Mouse (Mus musculus) intestine, embryonic 14.5 days (tissue): ENCODE data around the gene Crhbp. TPM values are rescaled to one million over a fixed set of nuclear protein-coding genes. Genes with fewer than 3 reads are reported as not detected.

Source experiments
- ATAC-seq: fragments of 200-750 bp; cut with Nextera tagmentation; replicated peaks from 2 replicates; pipeline ENCODE4 v1.8.0; 2017; ENCODE audit warnings: low read depth, moderate number of reproducible peaks, moderate TSS enrichment, moderate library complexity; ENCODE audit not compliant: low FRiP score, low TSS enrichment
- DNase-seq: peaks from one replicate; pipeline ENCODE4 v3.0.0-alpha.2; 2018; ENCODE audit warnings: low spot score
- H3K27ac ChIP-seq: fragments of 300-500 bp; sonication (generic); 2 replicates; pipeline ENCODE4 v1.5.1; 2014; ENCODE audit warnings: low read depth, mild to moderate bottlenecking, control low read depth
- H3K27me3 ChIP-seq: fragments of 300-500 bp; sonication (generic); replicated peaks from 2 replicates; pipeline ENCODE4 v1.6.1; 2014; ENCODE audit warnings: low read length, control low read depth; ENCODE audit not compliant: control insufficient read depth, insufficient read depth
- H3K36me3 ChIP-seq: fragments of 300-500 bp; sonication (generic); 2 replicates; pipeline ENCODE4 v1.6.1; 2014; ENCODE audit warnings: low read length, control low read depth; ENCODE audit not compliant: control insufficient read depth, insufficient read depth
- H3K4me1 ChIP-seq: fragments of 300-500 bp; sonication (generic); replicated peaks from 2 replicates; pipeline ENCODE4 v1.6.1; 2014; ENCODE audit warnings: low read length, control low read depth, mixed read lengths; ENCODE audit not compliant: control insufficient read depth, insufficient read depth
- H3K4me2 ChIP-seq: fragments of 300-500 bp; sonication (generic); 2 replicates; pipeline ENCODE4 v1.6.1; 2014; ENCODE audit warnings: low read length
- H3K4me3 ChIP-seq: fragments of 300-500 bp; sonication (generic); 2 replicates; pipeline ENCODE4 v1.5.1; 2014; ENCODE audit warnings: low read depth, low read length, control low read depth, mixed read lengths
- H3K9ac ChIP-seq: fragments of 300-500 bp; sonication (generic); 2 replicates; pipeline ENCODE4 v1.6.1; 2014; ENCODE audit warnings: mild to moderate bottlenecking, low read length
- H3K9me3 ChIP-seq: fragments of 300-500 bp; sonication (generic); 2 replicates; pipeline ENCODE4 v1.6.1; 2016; ENCODE audit warnings: low read length, control low read depth; ENCODE audit not compliant: control insufficient read depth
- WGBS: fragments of 180-500 bp; shearing (Covaris S2); extraction: QIAGEN DNeasy Blood & Tissue Kit; methylation state at CpG from one replicate; pipeline ENCODE4 v1.1.7; 2014; 5-methylcytosine and 5-hydroxymethylcytosine counted together
- polyA plus RNA-seq: library from polyadenylated mRNA; unstranded; fragments of >200 nt; fragmentation: Nextera tagmentation; extraction: Ambion mirVana; gene quantifications from 2 replicates; pipeline ENCODE4 v1.2.1, GENCODE M21; 2014

Gene Crhbp
- polyA plus RNA-seq, 1 experiment from 2014 or later = 0.16 TPM

DNA sequence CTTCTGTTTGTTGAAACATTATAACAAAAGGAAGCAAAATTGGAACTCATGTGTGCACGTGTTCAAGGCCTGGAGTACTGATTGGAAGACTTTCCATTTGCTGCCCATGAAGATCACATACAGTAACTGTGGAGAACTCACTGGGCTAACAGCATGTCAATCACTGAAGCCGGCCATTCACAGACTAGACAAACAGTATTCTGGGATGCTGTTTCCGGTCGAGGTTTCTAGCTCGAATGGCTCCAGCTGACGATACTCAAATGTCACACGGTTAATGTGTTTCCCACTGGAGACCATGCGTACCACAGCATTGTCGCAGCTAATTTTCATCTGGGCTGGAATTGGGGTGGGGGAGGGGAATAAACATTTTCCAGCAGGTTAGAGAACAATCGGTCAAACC is 13.0 kb downstream of the Crhbp start:
- WGBS = 77% methylated on average over 10 of the region's 10 CpGs

DNA sequence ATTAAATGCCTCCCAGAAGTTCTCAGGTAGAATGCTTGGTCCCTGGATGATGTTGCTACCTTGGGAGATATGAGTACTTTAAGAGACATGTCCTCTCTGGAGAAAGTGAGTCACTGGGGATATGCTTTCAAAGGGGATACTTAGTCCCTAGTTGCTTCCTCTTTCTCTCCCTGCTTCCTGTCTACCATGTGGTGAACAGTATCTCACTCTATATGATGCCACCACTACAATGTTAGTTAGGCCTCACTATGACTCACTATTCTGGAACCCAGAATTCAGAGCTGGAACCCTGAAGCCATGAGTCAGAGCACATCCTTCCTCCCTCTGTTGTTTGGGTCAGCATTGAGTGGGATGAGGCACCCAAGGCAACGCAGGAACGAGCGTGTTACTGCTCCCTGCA is 17.2 kb downstream of the Crhbp start:
- no peak overlapping the region for H3K9ac ChIP-seq
- DNase-seq (no peak), ATAC-seq (no peak)
- no peaks in the 10 kb centered on the region for H3K36me3 ChIP-seq
- H3K4me3 ChIP-seq = no peak overlapping the region
- 86% methylated on average over 3 of the region's 3 CpGs for WGBS
- H3K27me3 ChIP-seq = no peaks in the 10 kb centered on the region
- no peaks in the 10 kb centered on the region for H3K9me3 ChIP-seq
- H3K4me2 ChIP-seq = no peak overlapping the region
- H3K27ac ChIP-seq = no peak overlapping the region
- no peaks in the 10 kb centered on the region for H3K4me1 ChIP-seq

More for the DNA sequence above, 13.0 kb downstream of the Crhbp start:
- Histone ChIP-seq H3K4me2 (no peak overlapping the region), H3K36me3 (no peaks in the 10 kb centered on the region), H3K9me3 (no peaks in the 10 kb centered on the region), H3K27me3 (no peaks in the 10 kb centered on the region), H3K9ac (no peak overlapping the region), H3K4me3 (no peak overlapping the region), H3K27ac (no peak overlapping the region), H3K4me1 (no peaks in the 10 kb centered on the region)
- no peak for DNase-seq
- ATAC-seq = no peak

DNA sequence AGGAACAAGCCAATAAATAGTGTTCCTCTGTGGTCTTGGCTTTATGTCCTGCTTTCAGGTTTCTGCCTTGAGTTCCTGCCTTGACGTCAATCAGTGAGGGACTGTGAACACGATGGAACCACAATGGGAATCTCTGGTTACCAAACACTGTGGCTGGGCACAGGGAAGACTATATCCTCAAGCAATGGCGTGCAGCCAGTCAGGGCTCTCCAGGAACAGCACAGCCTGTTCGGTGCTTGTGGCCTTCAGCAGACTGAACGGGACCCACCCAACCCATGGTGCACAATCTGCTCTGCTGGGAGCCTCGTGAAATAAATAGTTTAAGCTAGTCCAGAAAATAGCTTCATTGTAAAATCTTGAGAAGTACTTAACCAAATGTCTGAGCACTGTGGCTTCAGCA is 18.3 kb downstream of the Crhbp start:
- H3K9ac ChIP-seq = no peak overlapping the region
- no peaks in the 10 kb centered on the region for H3K9me3 ChIP-seq
- no peak overlapping the region for H3K4me2 ChIP-seq
- H3K27me3 ChIP-seq = no peaks in the 10 kb centered on the region
- 86% methylated on average over 6 of the region's 6 CpGs for WGBS
- ATAC-seq = no peak
- no peaks in the 10 kb centered on the region for H3K4me1 ChIP-seq
- no peaks in the 10 kb centered on the region for H3K36me3 ChIP-seq
- DNase-seq = no peak
- no peak overlapping the region for H3K27ac ChIP-seq
- no peak overlapping the region for H3K4me3 ChIP-seq

DNA sequence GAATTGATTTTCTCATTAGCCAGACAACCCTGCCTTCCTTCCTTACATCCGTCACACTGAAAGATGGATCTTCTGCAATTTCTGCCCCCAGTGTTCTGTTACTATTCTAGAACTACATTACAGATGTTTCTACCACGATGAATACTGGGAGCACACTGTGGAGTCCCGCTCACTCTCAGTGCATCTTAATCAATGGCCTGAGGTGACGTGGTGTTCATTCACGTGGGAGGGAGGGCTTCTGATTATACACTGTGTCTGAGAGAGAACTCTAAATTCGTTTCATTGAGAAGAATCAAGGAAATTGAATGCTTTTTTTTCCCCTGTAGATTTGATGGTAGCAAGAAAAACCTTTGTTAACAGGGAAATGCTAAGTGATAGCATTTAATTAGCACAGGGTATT is 19.2 kb downstream of the Crhbp start:
- Histone ChIP-seq H3K4me3 (no peak overlapping the region), H3K9me3 (no peaks in the 10 kb centered on the region), H3K36me3 (no peaks in the 10 kb centered on the region), H3K27ac (no peak overlapping the region), H3K27me3 (no peaks in the 10 kb centered on the region), H3K9ac (no peak overlapping the region), H3K4me2 (no peak overlapping the region), H3K4me1 (no peaks in the 10 kb centered on the region)
- ATAC-seq (no peak), DNase-seq (no peak)
- 60% methylated on average over 6 of the region's 6 CpGs for WGBS

DNA sequence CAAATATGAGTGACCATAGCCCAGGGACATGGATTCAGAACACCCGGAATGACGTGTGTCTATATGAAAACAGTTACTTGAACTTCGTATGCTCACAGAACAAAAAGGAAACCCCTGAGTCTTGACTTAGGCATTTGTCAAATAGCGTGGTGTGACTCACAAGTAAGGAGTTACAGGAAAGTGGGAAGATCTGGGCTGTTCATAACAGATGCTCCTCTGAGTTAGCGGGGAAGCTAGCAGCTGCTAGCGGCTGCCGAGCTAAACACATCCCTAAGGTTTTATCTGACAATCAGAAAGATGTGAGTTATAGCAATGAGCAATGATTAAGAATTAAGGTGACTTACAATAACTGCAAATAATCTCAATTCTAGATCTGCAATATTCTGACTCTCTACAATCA is 19.8 kb downstream of the Crhbp start:
- no peaks in the 10 kb centered on the region for H3K27me3 ChIP-seq
- no peak overlapping the region for H3K9ac ChIP-seq
- H3K9me3 ChIP-seq = no peaks in the 10 kb centered on the region
- no peaks in the 10 kb centered on the region for H3K36me3 ChIP-seq
- H3K4me2 ChIP-seq = no peak overlapping the region
- DNase-seq (no peak), ATAC-seq (no peak)
- 56% methylated on average over 7 of the region's 7 CpGs for WGBS
- H3K4me1 ChIP-seq = no peaks in the 10 kb centered on the region
- H3K27ac ChIP-seq = no peak overlapping the region
- no peak overlapping the region for H3K4me3 ChIP-seq

DNA sequence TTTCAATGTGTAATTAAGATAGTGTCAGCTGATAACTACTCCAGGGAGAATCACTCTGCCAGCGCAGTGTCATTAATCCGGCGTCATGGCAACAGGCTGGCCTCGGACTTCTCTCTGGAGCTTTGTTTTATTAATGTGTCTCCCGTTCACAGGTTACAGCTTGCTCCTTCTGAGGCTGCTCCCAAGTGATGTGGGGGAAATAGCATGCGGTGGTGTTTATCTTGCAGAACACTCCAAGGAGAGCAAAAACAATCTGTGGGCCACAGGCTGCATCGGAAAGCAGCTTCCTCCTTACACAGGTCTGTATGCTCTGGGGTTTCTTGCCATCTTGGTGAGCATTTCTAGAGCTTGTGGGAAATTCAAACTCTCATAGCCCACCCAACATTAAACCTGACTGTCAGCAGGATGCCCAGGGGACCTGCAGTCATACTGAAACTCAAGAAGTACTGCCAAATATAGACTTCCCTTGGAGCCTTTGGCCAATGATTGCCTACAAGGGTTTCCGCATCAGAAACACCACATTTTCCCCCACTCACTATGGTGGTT is 25.4 kb downstream of the Crhbp start:
- peak; percentile 53 for DNase-seq
- WGBS = 17% methylated on average over 8 of the region's 8 CpGs

DNA sequence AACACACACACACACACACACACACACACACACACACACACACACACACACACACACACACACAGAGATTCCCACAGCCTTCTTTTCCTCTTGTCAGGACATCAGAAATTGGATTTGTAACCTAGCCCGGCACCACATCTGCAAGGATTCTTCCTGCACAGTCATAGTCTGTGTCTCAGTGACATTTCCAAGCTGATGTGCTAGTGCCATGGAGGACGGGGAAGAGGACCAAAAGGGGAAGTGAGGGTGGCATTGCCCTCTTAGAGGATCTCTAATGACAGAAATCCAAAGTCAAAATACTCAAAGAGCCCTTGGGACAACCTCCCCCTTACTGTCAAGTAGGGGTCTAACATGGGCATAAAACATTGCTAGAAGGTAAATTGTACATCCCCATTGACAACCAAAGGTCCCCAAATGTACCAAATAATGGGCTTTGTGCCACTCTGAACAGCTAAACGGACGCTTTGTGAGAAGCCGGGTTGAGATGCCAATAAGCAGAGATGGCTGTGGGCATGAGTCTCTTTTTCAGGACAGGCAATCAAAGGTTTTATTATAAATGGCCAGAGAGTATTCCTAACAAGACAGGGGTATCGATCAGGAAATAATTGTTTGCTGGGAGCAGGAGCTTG is 26.0 kb downstream of the Crhbp start:
- Histone ChIP-seq H3K36me3 (no peaks in the 10 kb centered on the region), H3K9me3 (no peaks in the 10 kb centered on the region), H3K27ac (no peak overlapping the region), H3K4me3 (no peak overlapping the region), H3K9ac (no peak overlapping the region), H3K4me2 (no peak overlapping the region), H3K27me3 (no peaks in the 10 kb centered on the region), H3K4me1 (0 out of 2 replicates have a peak, but pooled peaks cover 6% of the 10 kb centered on the region)
- no peak for ATAC-seq
- no peak for DNase-seq
- WGBS = 49% methylated on average over 6 of the region's 6 CpGs

More for the DNA sequence above, 25.4 kb downstream of the Crhbp start:
- Histone ChIP-seq H3K4me1 (0 out of 2 replicates have a peak, but pooled peaks cover 6% of the 10 kb centered on the region), H3K36me3 (no peaks in the 10 kb centered on the region), H3K9ac (no peak overlapping the region), H3K27ac (no peak overlapping the region), H3K27me3 (no peaks in the 10 kb centered on the region), H3K4me2 (no peak overlapping the region), H3K4me3 (no peak overlapping the region), H3K9me3 (no peaks in the 10 kb centered on the region)
- no peak for ATAC-seq

DNA sequence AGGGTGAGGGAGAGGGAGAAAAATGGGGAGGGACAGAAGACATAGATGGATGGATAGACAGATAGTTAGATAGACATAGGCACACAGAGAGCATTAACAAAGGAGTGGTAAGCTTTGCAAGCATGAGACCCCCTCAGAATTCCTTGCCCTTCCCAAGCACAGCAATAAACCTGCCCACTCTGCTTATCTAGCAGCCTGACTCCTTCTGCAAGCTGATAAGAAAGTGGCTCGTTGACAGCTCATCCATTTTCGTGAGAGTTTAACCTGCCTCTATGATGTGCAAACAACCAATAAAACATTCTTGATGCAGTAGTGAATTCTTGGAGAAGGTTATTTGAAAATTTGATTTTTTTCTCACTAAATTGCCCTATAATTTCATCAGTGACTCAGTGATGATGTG is 32.5 kb downstream of the Crhbp start:
- Histone ChIP-seq H3K9ac (no peak overlapping the region), H3K4me3 (no peak overlapping the region), H3K4me1 (no peaks in the 10 kb centered on the region), H3K4me2 (no peak overlapping the region), H3K9me3 (no peaks in the 10 kb centered on the region), H3K36me3 (no peaks in the 10 kb centered on the region), H3K27ac (no peak overlapping the region), H3K27me3 (no peaks in the 10 kb centered on the region)
- ATAC-seq (0 out of 2 replicates have a peak, but pooled peaks have one; percentile 58), DNase-seq (no peak)
- WGBS = 14% methylated on average over 2 of the region's 2 CpGs

DNA sequence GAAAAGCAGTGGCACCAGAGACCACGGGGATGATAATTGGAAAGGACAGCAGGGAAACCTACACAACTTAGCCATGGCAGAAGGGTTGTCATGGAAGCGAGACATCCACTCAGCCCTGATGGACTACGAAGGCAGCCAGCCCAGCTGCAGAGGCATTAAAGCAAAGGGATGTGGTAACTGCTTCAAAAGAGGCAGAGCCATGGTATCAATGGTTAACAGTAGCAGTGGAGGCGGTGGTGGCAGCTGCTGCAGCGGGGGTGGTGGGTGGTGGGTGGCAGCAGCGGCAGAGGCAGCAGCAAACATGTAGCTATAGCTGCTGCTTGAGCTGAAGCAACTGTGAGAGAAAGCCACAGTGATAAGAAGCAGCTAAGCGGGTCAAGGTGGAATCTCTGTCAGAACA is 51.5 kb downstream of the Crhbp start:
- H3K4me2 ChIP-seq = no peak overlapping the region
- H3K27me3 ChIP-seq = no peaks in the 10 kb centered on the region
- peaks cover 17% of the 10 kb centered on the region for H3K9me3 ChIP-seq
- no peaks in the 10 kb centered on the region for H3K4me1 ChIP-seq
- no peak for ATAC-seq
- DNase-seq = no peak
- no peaks in the 10 kb centered on the region for H3K36me3 ChIP-seq
- no peak overlapping the region for H3K4me3 ChIP-seq
- no peak overlapping the region for H3K27ac ChIP-seq
- H3K9ac ChIP-seq = no peak overlapping the region
- WGBS = 90% methylated on average over 7 of the region's 7 CpGs
